23 mouse cellular contexts compared by ENCODE assay signal in genomic region chr13:40906528-40906927, GRCm38 (mm10).
"Had no signal": no experiment of that assay in that cellular context is flagged by ENCODE, and none has a peak within 500 bp of the region (broad histone marks: within the 10 kb centered on the region; RNA-seq: fewer than 3 reads in every experiment).

No protein-coding gene starts in this region.

- H3K9me3 ChIP-seq: limb, embryonic 10.5 days; limb, embryonic 13.5 days; lung, embryonic 15.5 days; midbrain, embryonic 10.5 days; midbrain, embryonic 13.5 days; neural tube, embryonic 13.5 days; stomach, embryonic 15.5 days had no signal

- H3K4me2 ChIP-seq: limb, embryonic 13.5 days; lung, embryonic 15.5 days; midbrain, embryonic 13.5 days; neural tube, embryonic 13.5 days; stomach, embryonic 15.5 days had no signal

- H3K4me1 ChIP-seq: midbrain, embryonic 13.5 days; neural tube, embryonic 13.5 days; stomach, embryonic 15.5 days had no signal

- H3K27me3 ChIP-seq: limb, embryonic 13.5 days; lung, embryonic 15.5 days; megakaryocyte, embryonic 14.5 days; midbrain, embryonic 13.5 days; neural tube, embryonic 13.5 days; stomach, embryonic 15.5 days had no signal

- DNase-seq: kidney, adult 18-20 months; kidney, postnatal 4 days; layer of hippocampus, adult 9-11 months; liver; liver, postnatal 0 days; lung, postnatal 10 days; lung, postnatal 36 days; retina, postnatal 1 day; right cerebral cortex, postnatal 25 days; spleen, adult 18-20 months; thymus, postnatal 25 days had no signal

- H3K9ac ChIP-seq: limb, embryonic 13.5 days; liver, embryonic 14.5 days; liver, postnatal 0 days; lung, embryonic 15.5 days; midbrain, embryonic 13.5 days; neural tube, embryonic 13.5 days; stomach, embryonic 15.5 days had no signal

- H3K4me3 ChIP-seq: layer of hippocampus, adult 2 months; limb, embryonic 10.5 days; limb, embryonic 13.5 days; lung, embryonic 15.5 days; megakaryocyte, embryonic 14.5 days; midbrain, embryonic 10.5 days; midbrain, embryonic 13.5 days; myocyte; neural tube, embryonic 13.5 days; stomach, embryonic 15.5 days had no signal

- H3K27ac ChIP-seq: limb, embryonic 10.5 days; limb, embryonic 13.5 days; liver, embryonic 14.5 days; lung, embryonic 15.5 days; midbrain, embryonic 10.5 days; midbrain, embryonic 13.5 days; neural tube, embryonic 13.5 days; stomach, embryonic 15.5 days had no signal

- ATAC-seq: liver, postnatal 0 days; midbrain, embryonic 13.5 days; midbrain, embryonic 16.5 days had no signal

- H3K36me3 ChIP-seq: limb, embryonic 10.5 days; limb, embryonic 13.5 days; lung, embryonic 15.5 days; midbrain, embryonic 10.5 days; midbrain, embryonic 13.5 days; neural tube, embryonic 13.5 days; stomach, embryonic 15.5 days had no signal
